Mouse (Mus musculus) hindbrain, embryonic 12.5 days (tissue): ENCODE results near the gene Gga3. TPM values are rescaled to one million over a fixed set of nuclear protein-coding genes. Genes with fewer than 3 reads are reported as not detected.
A peak's percentile ranks its signal among the peaks of the same experiment; 100 is the strongest.

ENCODE experiments used
- ATAC-seq: fragments of 200-750 bp; cut with Nextera tagmentation; 2 replicates; pipeline ENCODE4 v1.8.0; 2017; ENCODE audit warnings: moderate TSS enrichment; ENCODE audit not compliant: low FRiP score
- H3K27ac ChIP-seq: fragments of 300-500 bp; sonication (generic); 2 replicates; pipeline ENCODE4 v1.5.1; 2016; ENCODE audit warnings: mild to moderate bottlenecking
- H3K27me3 ChIP-seq: fragments of 300-500 bp; sonication (generic); 2 replicates; pipeline ENCODE4 v1.6.1; 2016; ENCODE audit warnings: mild to moderate bottlenecking
- H3K36me3 ChIP-seq: fragments of 300-500 bp; sonication (generic); 2 replicates; pipeline ENCODE4 v1.6.1; 2016; ENCODE audit warnings: mild to moderate bottlenecking
- H3K4me1 ChIP-seq: fragments of 300-500 bp; sonication (generic); 2 replicates; pipeline ENCODE4 v1.6.1; 2016
- H3K4me2 ChIP-seq: fragments of 300-500 bp; sonication (generic); replicated peaks from 2 replicates; pipeline ENCODE4 v1.6.1; 2016; ENCODE audit warnings: mild to moderate bottlenecking
- H3K4me3 ChIP-seq: fragments of 300-500 bp; sonication (generic); 2 replicates; pipeline ENCODE4 v1.5.1; 2016; ENCODE audit warnings: mild to moderate bottlenecking
- H3K9ac ChIP-seq: fragments of 300-500 bp; sonication (generic); 2 replicates; pipeline ENCODE4 v1.6.1; 2016; ENCODE audit warnings: mild to moderate bottlenecking, moderate library complexity
- H3K9me3 ChIP-seq: fragments of 300-500 bp; sonication (generic); replicated peaks from 2 replicates; pipeline ENCODE4 v1.6.1; 2016; ENCODE audit warnings: mild to moderate bottlenecking
- WGBS: fragments of 180-500 bp; shearing (Covaris S2); methylation state at CpG from one replicate; pipeline ENCODE4 v1.1.7; 2016; 5-methylcytosine and 5-hydroxymethylcytosine counted together
- polyA plus RNA-seq: library from polyadenylated mRNA; unstranded; fragments of >200 nt; fragmentation: Nextera tagmentation; extraction: Ambion mirVana; gene quantifications from 2 replicates; pipeline ENCODE4 v1.2.1, GENCODE M21; 2016

Gga3 gene
- polyA plus RNA-seq, 1 experiment from 2014 or later = 30.3 TPM

GRCm38 (mm10) chr11:115535401-115536037, 68.3 kb downstream of the Gga3 start:
- Histone ChIP-seq H3K36me3 (peaks cover 30% of the 10 kb centered on the region), H3K27ac (peak overlapping the region; percentile 99), H3K4me1 (peaks cover 10% of the 10 kb centered on the region), H3K9ac (peak overlapping the region; percentile 98), H3K4me3 (peak overlapping the region; percentile 95), H3K9me3 (no peaks in the 10 kb centered on the region), H3K4me2 (peak overlapping the region; percentile 85), H3K27me3 (no peaks in the 10 kb centered on the region)
- under 1% methylated on average over 54 of the region's 84 CpGs for WGBS
- ATAC-seq = peak; percentile 84

GRCm38 (mm10) chr11:115534759-115535371, 69.0 kb downstream of the Gga3 start:
- Histone ChIP-seq H3K27ac (peak overlapping the region; percentile 99), H3K9me3 (no peaks in the 10 kb centered on the region), H3K27me3 (no peaks in the 10 kb centered on the region), H3K36me3 (peaks cover 34% of the 10 kb centered on the region), H3K4me2 (peak overlapping the region; percentile 85), H3K9ac (peak overlapping the region; percentile 98), H3K4me3 (peak overlapping the region; percentile 95), H3K4me1 (peaks cover 10% of the 10 kb centered on the region)
- ATAC-seq = no peak
- 8% methylated on average over 11 of the region's 11 CpGs for WGBS

Other genes with a start within 250 kb of the Gga3 start
- 26.5 and 28.0 TPM in 2 replicates for gene Hid1, start 236.3 kb downstream of the Gga3 start, polyA plus RNA-seq
- gene Cdr2l, start 222.1 kb downstream of the Gga3 start, polyA plus RNA-seq = 27.6 and 28.8 TPM in 2 replicates
- 180 and 190 TPM in 2 replicates for gene Mrpl58, start 200.3 kb downstream of the Gga3 start, polyA plus RNA-seq
- gene Atp5h, start 184.1 kb downstream of the Gga3 start, polyA plus RNA-seq = 810 and 835 TPM in 2 replicates
- gene Kctd2, start 183.9 kb downstream of the Gga3 start, polyA plus RNA-seq = 30.0 and 33.0 TPM in 2 replicates
- 0.20 TPM in 1 of 2 replicates, not detected in the other for gene Trim80, start 163.5 kb downstream of the Gga3 start, polyA plus RNA-seq
- not detected in 2 replicates for gene Slc16a5, start 141.6 kb downstream of the Gga3 start, polyA plus RNA-seq
- gene Armc7, start 128.4 kb downstream of the Gga3 start, polyA plus RNA-seq = 10.2 and 15.2 TPM in 2 replicates
- gene Nt5c, start 112.2 kb downstream of the Gga3 start, polyA plus RNA-seq = 81.5 and 86.5 TPM in 2 replicates
- gene Jpt1, start 89.7 kb downstream of the Gga3 start, polyA plus RNA-seq = 953 and 959 TPM in 2 replicates
- 1,185 and 1,202 TPM in 2 replicates for gene Sumo2, start 67.8 kb downstream of the Gga3 start, polyA plus RNA-seq
- gene Nup85, start 39.6 kb downstream of the Gga3 start, polyA plus RNA-seq = 139 and 144 TPM in 2 replicates
- gene Mrps7, start 126 bp downstream of the Gga3 start, polyA plus RNA-seq = 86.0 and 86.6 TPM in 2 replicates
- gene Mif4gd, start 8.9 kb upstream of the Gga3 start, polyA plus RNA-seq = 12.0 and 12.4 TPM in 2 replicates
- gene Slc25a19, start 24.2 kb upstream of the Gga3 start, polyA plus RNA-seq = 24.7 and 26.5 TPM in 2 replicates
- 151 and 164 TPM in 2 replicates for gene Grb2, start 104.5 kb upstream of the Gga3 start, polyA plus RNA-seq
- gene Tmem94, start 161.4 kb upstream of the Gga3 start, polyA plus RNA-seq = 41.6 and 42.1 TPM in 2 replicates
- 17.2 and 17.9 TPM in 2 replicates for gene Caskin2, start 209.6 kb upstream of the Gga3 start, polyA plus RNA-seq
- gene Tsen54, start 210.7 kb upstream of the Gga3 start, polyA plus RNA-seq = 27.1 and 28.8 TPM in 2 replicates
- 4.0 and 6.1 TPM in 2 replicates for gene Llgl2, start 220.0 kb upstream of the Gga3 start, polyA plus RNA-seq